Comparison of ENCODE assay signal across 8 mouse cellular contexts in genomic region chr17:27797341-27797872, GRCm38 (mm10). TPM values are rescaled to one million over a fixed set of nuclear protein-coding genes. Genes with fewer than 3 reads are reported as not detected.
DNase-seq lines count a peak whose midpoint lies in the region; ATAC-seq and TF ChIP-seq lines count a peak whose summit lies in the region.

No protein-coding gene starts in this region.

- peak overlapping the region; percentile 40 for H3K9ac ChIP-seq in forebrain, embryonic 16.5 days (replicated peaks; ENCODE audit: low read depth, low read length)
- H3K9ac ChIP-seq in hindbrain, embryonic 13.5 days = peak overlapping the region; percentile 60
- H3K9ac ChIP-seq in limb, embryonic 11.5 days (ENCODE audit: low read length) = 0 out of 2 replicates have a peak overlapping the region, but pooled peaks have one; percentile 9
- peak overlapping the region; percentile 50 for H3K9ac ChIP-seq in midbrain, embryonic 12.5 days (replicated peaks)

- WGBS in forebrain, embryonic 16.5 days = 8% methylated on average over 11 of the region's 11 CpGs
- 23% methylated on average over 11 of the region's 11 CpGs for WGBS in hindbrain, embryonic 13.5 days
- WGBS in limb, embryonic 11.5 days = 20% methylated on average over 11 of the region's 11 CpGs
- WGBS in midbrain, embryonic 12.5 days = 23% methylated on average over 11 of the region's 11 CpGs

- peak overlapping the region; percentile 43; the same call in 1 of the 2 replicates for H3K4me3 ChIP-seq in E14TG2a.4 (replicated peaks; ENCODE audit: low read length)
- H3K4me3 ChIP-seq in forebrain, embryonic 16.5 days (replicated peaks; ENCODE audit: low read length) = peak overlapping the region; percentile 10; the same call in 1 of the 2 replicates
- H3K4me3 ChIP-seq in hindbrain, embryonic 13.5 days = no peak overlapping the region
- H3K4me3 ChIP-seq in limb, embryonic 11.5 days (ENCODE audit: low read depth, low read length) = no peak overlapping the region
- H3K4me3 ChIP-seq in midbrain, embryonic 12.5 days = peak overlapping the region; percentile 12; the same call in 1 of the 2 replicates

- H3K4me1 ChIP-seq in E14TG2a.4 (replicated peaks; ENCODE audit: low read depth, low read length) = peaks cover 87% of the 10 kb centered on the region
- peaks cover 27% of the 10 kb centered on the region for H3K4me1 ChIP-seq in forebrain, embryonic 16.5 days (replicated peaks; ENCODE audit: control insufficient read depth, insufficient read depth, low read length)
- H3K4me1 ChIP-seq in hindbrain, embryonic 13.5 days (replicated peaks) = peaks cover 48% of the 10 kb centered on the region
- H3K4me1 ChIP-seq in limb, embryonic 11.5 days (ENCODE audit: control insufficient read depth, insufficient read depth, low read length) = peaks cover 36% of the 10 kb centered on the region
- peaks cover 40% of the 10 kb centered on the region for H3K4me1 ChIP-seq in midbrain, embryonic 12.5 days

- no peaks in the 10 kb centered on the region for H3K9me3 ChIP-seq in E14TG2a.4 (ENCODE audit: low read length)
- H3K9me3 ChIP-seq in forebrain, embryonic 16.5 days (ENCODE audit: control insufficient read depth, low read length) = no peaks in the 10 kb centered on the region
- no peaks in the 10 kb centered on the region for H3K9me3 ChIP-seq in hindbrain, embryonic 13.5 days
- no peaks in the 10 kb centered on the region for H3K9me3 ChIP-seq in limb, embryonic 11.5 days (ENCODE audit: control insufficient read depth, low read length)
- no peaks in the 10 kb centered on the region for H3K9me3 ChIP-seq in midbrain, embryonic 12.5 days

- peak overlapping the region; percentile 39 for H3K4me2 ChIP-seq in forebrain, embryonic 16.5 days (ENCODE audit: low read length)
- H3K4me2 ChIP-seq in hindbrain, embryonic 13.5 days = peak overlapping the region; percentile 44
- no peak overlapping the region; the same call in 1 of the 2 replicates for H3K4me2 ChIP-seq in limb, embryonic 11.5 days (ENCODE audit: low read depth, severe bottlenecking)
- peak overlapping the region; percentile 43 for H3K4me2 ChIP-seq in midbrain, embryonic 12.5 days (replicated peaks)

- H3K27me3 ChIP-seq in E14TG2a.4 (ENCODE audit: insufficient read depth, low read length) = no peaks in the 10 kb centered on the region
- no peaks in the 10 kb centered on the region for H3K27me3 ChIP-seq in forebrain, embryonic 16.5 days (replicated peaks; ENCODE audit: control insufficient read depth, insufficient read depth, low read length)
- H3K27me3 ChIP-seq in hindbrain, embryonic 13.5 days = no peaks in the 10 kb centered on the region
- no peaks in the 10 kb centered on the region for H3K27me3 ChIP-seq in limb, embryonic 11.5 days (ENCODE audit: control insufficient read depth, insufficient read depth, low read length)
- no peaks in the 10 kb centered on the region for H3K27me3 ChIP-seq in midbrain, embryonic 12.5 days

- H3K27ac ChIP-seq in forebrain, embryonic 16.5 days (ENCODE audit: low read length) = peak overlapping the region; percentile 92
- H3K27ac ChIP-seq in hindbrain, embryonic 13.5 days = peak overlapping the region; percentile 95
- H3K27ac ChIP-seq in limb, embryonic 11.5 days (replicated peaks; ENCODE audit: low read depth, low read length) = peak overlapping the region; percentile 75
- H3K27ac ChIP-seq in midbrain, embryonic 12.5 days (replicated peaks) = peak overlapping the region; percentile 94

- peak; percentile 80 for ATAC-seq in forebrain, embryonic 16.5 days
- ATAC-seq in hindbrain, embryonic 13.5 days (ENCODE audit: low FRiP score) = 0 out of 2 replicates have a peak, but pooled peaks have one; percentile 34
- no peak for ATAC-seq in limb, embryonic 11.5 days (ENCODE audit: insufficient number of reproducible peaks, low FRiP score, low TSS enrichment, low read depth)
- ATAC-seq in midbrain, embryonic 12.5 days (ENCODE audit: low FRiP score, low read depth) = peak; percentile 63

- H3K36me3 ChIP-seq in E14TG2a.4 (ENCODE audit: insufficient read depth, low read length) = peaks cover 29% of the 10 kb centered on the region
- H3K36me3 ChIP-seq in forebrain, embryonic 16.5 days (ENCODE audit: control insufficient read depth, insufficient read depth) = no peaks in the 10 kb centered on the region
- H3K36me3 ChIP-seq in hindbrain, embryonic 13.5 days = peaks cover 6% of the 10 kb centered on the region; the same call in 1 of the 2 replicates
- H3K36me3 ChIP-seq in limb, embryonic 11.5 days (ENCODE audit: control insufficient read depth, insufficient read depth, low read length) = no peaks in the 10 kb centered on the region
- H3K36me3 ChIP-seq in midbrain, embryonic 12.5 days = peaks cover 5% of the 10 kb centered on the region; the same call in 1 of the 2 replicates

- TF ChIP-seq CTCF in E14TG2a.4 (conservative IDR thresholded peaks at IDR 0.05; ENCODE audit: low read length) = no peak

- DNase-seq in adrenal gland, postnatal 25 days = peak; percentile 38
- peak; percentile 72 for DNase-seq in limb, embryonic 11.5 days (ENCODE audit: low spot score)
- peak; percentile 60 for DNase-seq in urinary bladder, adult 2 months (ENCODE audit: low spot score)
- DNase-seq in spleen, postnatal 14 days (ENCODE audit: low spot score in 2 of 2) = no peak

RNA-seq across cellular contexts. Expression of gene D17Wsu92e, which starts 23.0 kb away (rescaled TPM):
- total RNA-seq in adrenal gland, postnatal 25 days (2021) = 170 and 180 TPM in 2 replicates
- 11.9 and 12.4 TPM in 2 replicates for polyA plus RNA-seq in forebrain, embryonic 16.5 days (2015; fragmentation: Nextera tagmentation; extraction: Ambion mirVana)
- 10.0 and 10.1 TPM in 2 replicates for polyA plus RNA-seq in hindbrain, embryonic 13.5 days (2015; fragmentation: Nextera tagmentation; extraction: Ambion mirVana)
- 16.7 and 17.6 TPM in 2 replicates for polyA plus RNA-seq in limb, embryonic 11.5 days (2014; fragmentation: Nextera tagmentation; extraction: Ambion mirVana)
- 12.4 and 12.9 TPM in 2 replicates for polyA plus RNA-seq in midbrain, embryonic 12.5 days (2016; fragmentation: Nextera tagmentation; extraction: Ambion mirVana)
- 62.7 and 79.1 TPM in 2 replicates for polyA plus RNA-seq in urinary bladder, adult 2 months (2012; rRNA removed)

RNA-seq across cellular contexts. Expression of gene Snrpc, which starts 40.5 kb away (rescaled TPM):
- 86.4 and 87.9 TPM in 2 replicates for total RNA-seq in adrenal gland, postnatal 25 days (2021)
- polyA plus RNA-seq in forebrain, embryonic 16.5 days (2015; fragmentation: Nextera tagmentation; extraction: Ambion mirVana) = 255 and 264 TPM in 2 replicates
- 260 and 270 TPM in 2 replicates for polyA plus RNA-seq in hindbrain, embryonic 13.5 days (2015; fragmentation: Nextera tagmentation; extraction: Ambion mirVana)
- 415 and 425 TPM in 2 replicates for polyA plus RNA-seq in limb, embryonic 11.5 days (2014; fragmentation: Nextera tagmentation; extraction: Ambion mirVana)
- polyA plus RNA-seq in midbrain, embryonic 12.5 days (2016; fragmentation: Nextera tagmentation; extraction: Ambion mirVana) = 350 and 358 TPM in 2 replicates
- polyA plus RNA-seq in urinary bladder, adult 2 months (2012; rRNA removed) = 74.7 and 77.3 TPM in 2 replicates

RNA-seq across cellular contexts. Expression of gene Uhrf1bp1, which starts 58.8 kb away (rescaled TPM):
- total RNA-seq in adrenal gland, postnatal 25 days (2021) = 31.7 and 32.3 TPM in 2 replicates
- polyA plus RNA-seq in forebrain, embryonic 16.5 days (2015; fragmentation: Nextera tagmentation; extraction: Ambion mirVana) = 6.6 and 6.8 TPM in 2 replicates
- polyA plus RNA-seq in hindbrain, embryonic 13.5 days (2015; fragmentation: Nextera tagmentation; extraction: Ambion mirVana) = 5.6 and 6.7 TPM in 2 replicates
- 8.2 and 8.5 TPM in 2 replicates for polyA plus RNA-seq in limb, embryonic 11.5 days (2014; fragmentation: Nextera tagmentation; extraction: Ambion mirVana)
- 8.3 and 9.2 TPM in 2 replicates for polyA plus RNA-seq in midbrain, embryonic 12.5 days (2016; fragmentation: Nextera tagmentation; extraction: Ambion mirVana)
- 5.2 and 6.0 TPM in 2 replicates for polyA plus RNA-seq in urinary bladder, adult 2 months (2012; rRNA removed)

Comparison
In these comparisons a context has a peak if more than half of its experiments do, and no peak if none do; other contexts are left out.
1. H3K4me3 ChIP-seq: peak in E14TG2a.4 (single experiment), forebrain, embryonic 16.5 days (single experiment) and midbrain, embryonic 12.5 days (single experiment); none in hindbrain, embryonic 13.5 days (single experiment) and limb, embryonic 11.5 days (single experiment).
2. DNase-seq: peak in adrenal gland, postnatal 25 days (single experiment), limb, embryonic 11.5 days (single experiment) and urinary bladder, adult 2 months (single experiment); none in spleen, postnatal 14 days (0 of 2).
3. H3K9ac ChIP-seq: peak in every context shown above with its lines; median percentile 60 in hindbrain, embryonic 13.5 days; 50 in midbrain, embryonic 12.5 days; 40 in forebrain, embryonic 16.5 days; 9 in limb, embryonic 11.5 days.
4. Peak in every context shown above with its lines, with median percentiles within 50 percentile points of each other: H3K27ac ChIP-seq.